Mouse (Mus musculus) spleen, adult 2 months (tissue): ENCODE data around the gene Ccdc12.

Experiments used
- CTCF ChIP-seq: fragments of 200-500 bp; IDR thresholded peaks from 2 replicates; pipeline ENCODE4 v1.5.1; 2011; ENCODE audit warnings: mild to moderate bottlenecking, inconsistent platforms; ENCODE audit not compliant: insufficient read depth, insufficient read length, insufficient replicate concordance; ENCODE audit errors: extremely low read depth
- POLR2A ChIP-seq: fragments of 200-500 bp; IDR thresholded peaks from 2 replicates; pipeline ENCODE4 v1.6.1; 2011; ENCODE audit warnings: low read depth, low read length, inconsistent platforms

- TF ChIP-seq CTCF (no peak), POLR2A (no peak)
These were observed 89.4 kb downstream of the Ccdc12 start for GRCm38 (mm10) chr9:110745752-110746151.
